Mouse (Mus musculus): ENCODE data around the gene Mboat1.

- TF ChIP-seq POLR2A (IDR thresholded peaks at IDR 0.05; ENCODE audit: borderline replicate concordance, extremely low read depth, insufficient read depth, insufficient read length, poor library complexity, severe bottlenecking) (no peak), CTCF (IDR thresholded peaks at IDR 0.05; ENCODE audit: borderline replicate concordance, extremely low read depth, insufficient read depth, insufficient read length) (no peak)
These were observed 85.0 kb downstream of the Mboat1 start for GRCm38 (mm10) chr13:30221316-30221715.
